Mouse (Mus musculus): ENCODE measurements at regions not wholly inside any gene's neighbourhood (a gene's known extent, or its start where the extent isn't known, plus 50 kb on each side); places are given as distances from the start of the nearest gene placed in this dataset.

- no peak for DNase-seq (ENCODE audit: low read depth, low spot score)
These were observed 72.4 kb downstream of the Nupl2 start for GRCm38 (mm10) chr5:24237201-24237600.

GRCm38 (mm10) chr5:24239006-24239405 lies 74.2 kb downstream of the Nupl2 start:
- no peak for DNase-seq (ENCODE audit: low read depth, low spot score)

DNA sequence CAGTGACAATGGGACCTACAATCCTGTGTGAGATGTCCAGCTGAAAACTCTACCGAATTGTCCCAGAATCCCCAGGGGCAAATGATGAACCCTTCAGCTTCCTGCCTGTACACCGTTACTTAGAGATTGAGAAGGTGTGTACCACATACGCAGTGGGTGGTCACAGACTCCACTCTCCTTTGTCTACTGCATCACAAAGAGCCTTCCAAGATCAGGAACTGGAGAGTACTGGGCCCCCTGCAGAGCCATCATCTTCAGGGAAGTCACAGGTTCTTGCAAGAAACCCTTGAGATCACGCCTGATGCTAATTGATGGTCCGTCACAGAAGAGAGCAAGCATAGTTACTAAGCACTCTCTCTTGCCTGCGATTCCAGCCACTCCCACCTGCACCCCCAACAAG lies 79.4 kb downstream of the Nupl2 start:
- DNase-seq (ENCODE audit: low read depth, low spot score): no peak

DNA sequence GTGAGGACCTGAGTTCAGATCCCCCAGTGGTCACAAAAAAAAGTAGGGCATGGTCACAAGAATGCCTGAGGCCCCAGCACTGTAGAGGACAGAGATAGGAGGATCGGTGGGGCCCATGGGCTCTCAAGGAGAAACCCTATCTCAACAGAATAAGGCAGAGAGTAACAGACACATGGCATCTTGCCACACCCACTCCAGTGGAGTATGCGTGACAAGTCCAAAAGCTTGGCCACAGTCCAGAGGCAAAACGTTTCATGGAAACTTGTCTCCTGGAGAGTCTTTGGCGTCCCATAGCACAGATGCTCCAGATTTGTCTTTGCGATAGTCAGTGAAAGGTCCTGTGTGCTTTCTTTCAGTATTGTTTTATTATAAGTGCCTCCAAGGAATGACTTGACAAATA lies 90.7 kb downstream of the Nupl2 start:
- DNase-seq (ENCODE audit: low read depth, low spot score): no peak

- DNase-seq (ENCODE audit: low read depth, low spot score): peak; percentile 85
These were observed 90.3 kb downstream of the Kcnh2 start for GRCm38 (mm10) chr5:24261098-24261497.

DNA sequence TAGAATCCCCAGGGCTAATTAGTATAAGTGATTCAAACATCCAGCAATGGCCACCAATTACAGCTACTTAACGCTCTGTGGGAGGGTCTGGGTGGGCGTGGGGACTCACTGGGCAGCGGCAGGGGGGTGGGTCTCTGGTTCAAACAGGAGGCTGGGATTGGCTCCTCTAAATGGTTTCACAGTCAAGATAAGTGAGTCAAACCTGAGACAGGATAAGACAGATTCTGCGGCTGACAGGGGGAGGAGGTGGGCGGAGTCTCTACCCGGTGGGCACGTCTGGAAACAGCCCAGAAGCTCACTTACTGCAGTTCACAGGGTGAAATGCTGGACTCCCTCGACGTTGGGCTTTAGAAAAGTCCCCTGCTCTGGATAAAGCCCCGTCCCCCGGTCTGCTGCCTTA lies 89.3 kb downstream of the Kcnh2 start:
- DNase-seq (ENCODE audit: low read depth, low spot score): peak; percentile 48

DNA sequence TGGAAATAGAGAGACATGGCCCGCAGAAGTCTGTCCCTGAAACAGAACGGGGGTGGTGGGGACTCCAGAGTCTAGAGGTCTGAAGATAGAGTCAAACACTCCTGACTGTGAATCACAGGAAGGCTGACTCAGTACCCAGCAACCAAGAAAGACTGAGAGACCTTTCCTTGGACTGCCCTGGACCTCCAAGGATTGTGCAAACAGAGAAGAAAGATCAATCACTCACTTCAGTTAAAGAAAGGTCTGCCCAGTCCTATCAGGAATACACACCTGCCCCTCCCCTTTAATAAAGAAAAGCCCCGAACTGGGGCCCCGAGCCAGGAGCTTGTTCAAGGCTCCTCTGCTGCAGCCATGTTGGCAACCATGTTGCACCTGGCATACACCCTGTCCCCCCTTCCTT lies 87.3 kb downstream of the Kcnh2 start:
- no peak for DNase-seq (ENCODE audit: low read depth, low spot score)

- DNase-seq (ENCODE audit: low read depth, low spot score): no peak
These were observed 86.0 kb downstream of the Kcnh2 start for GRCm38 (mm10) chr5:24265431-24265830.

DNA sequence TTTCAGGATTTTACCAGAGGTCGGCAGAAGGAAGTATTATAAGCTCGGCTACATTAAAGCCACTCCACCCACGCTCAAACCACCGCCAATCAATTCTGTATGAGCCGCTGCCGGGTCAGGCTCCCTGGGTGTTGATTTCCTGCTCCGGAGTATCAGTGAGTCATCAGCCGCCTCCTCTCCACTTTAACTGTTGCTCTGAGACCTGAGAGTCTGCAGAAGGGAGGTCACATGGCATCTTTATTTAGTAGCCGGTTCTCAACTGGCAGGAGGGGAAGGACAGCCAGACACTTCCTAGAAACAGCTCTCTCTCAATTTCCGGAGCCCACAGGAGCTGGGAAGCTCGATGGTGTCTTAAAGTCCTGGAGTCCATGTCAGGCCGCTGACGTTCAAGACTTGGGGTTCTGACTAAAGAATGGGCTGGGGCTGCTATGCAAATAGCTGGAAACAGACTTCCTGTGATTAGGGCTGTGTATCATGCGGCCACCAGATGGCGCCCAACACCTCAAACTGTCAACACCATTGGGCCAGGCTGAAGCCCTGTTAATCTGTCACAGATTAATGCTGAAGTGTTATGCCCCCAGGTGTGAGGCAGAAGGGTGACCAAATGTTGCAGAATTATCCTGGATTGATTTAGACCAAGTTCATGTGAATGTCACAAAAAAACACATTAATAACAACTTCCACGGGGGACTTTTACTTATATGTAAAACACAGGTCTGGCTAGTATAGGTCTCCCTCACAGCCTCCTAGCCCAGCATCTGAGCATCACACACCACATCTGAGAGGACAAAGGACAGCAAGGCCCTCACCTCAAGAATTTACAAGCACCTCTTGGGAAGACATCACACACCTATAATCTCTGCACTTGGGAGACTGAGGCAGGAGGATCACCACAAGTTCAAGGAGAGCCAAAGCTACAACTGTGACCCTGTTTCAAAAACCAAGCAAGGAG lies 84.8 kb downstream of the Kcnh2 start:
- DNase-seq (ENCODE audit: low read depth, low spot score): peak; percentile 97
